Mouse (Mus musculus) thymus, adult 2 months (tissue): ENCODE measurements around the gene Marcks. TPM values are rescaled to one million over a fixed set of nuclear protein-coding genes. Genes with fewer than 3 reads are reported as not detected.

ENCODE experiments used
- DNase-seq: peaks from one replicate; pipeline ENCODE4 v3.0.0; 2021
- H3K27ac ChIP-seq: fragments of 200-500 bp; 2 replicates; pipeline ENCODE4 v1.5.1; 2012; ENCODE audit warnings: low read length, control low read depth; ENCODE audit not compliant: control insufficient read depth, insufficient read depth
- H3K27me3 ChIP-seq: fragments of 200-500 bp; 2 replicates; pipeline ENCODE4 v1.6.1; 2012; ENCODE audit warnings: mild to moderate bottlenecking, low read length, moderate library complexity, mixed read lengths; ENCODE audit not compliant: control insufficient read depth, insufficient read depth
- H3K36me3 ChIP-seq: fragments of 200-500 bp; 2 replicates; pipeline ENCODE4 v1.6.1; 2012; ENCODE audit warnings: mild to moderate bottlenecking, low read length, moderate library complexity; ENCODE audit not compliant: control insufficient read depth, insufficient read depth
- H3K4me1 ChIP-seq: fragments of 200-500 bp; replicated peaks from 2 replicates; pipeline ENCODE4 v1.6.1; 2012; ENCODE audit warnings: low read length; ENCODE audit not compliant: control insufficient read depth, insufficient read depth
- H3K4me3 ChIP-seq: fragments of 200-500 bp; 2 replicates; pipeline ENCODE4 v1.5.1; 2012; ENCODE audit warnings: mild to moderate bottlenecking, low read length, control low read depth, moderate library complexity; ENCODE audit not compliant: control insufficient read depth, insufficient read depth
- CTCF ChIP-seq: fragments of 200-500 bp; IDR thresholded peaks from 2 replicates; pipeline ENCODE4 v1.5.1; 2012; ENCODE audit warnings: mild to moderate bottlenecking, control low read depth, low read length, moderate library complexity, borderline replicate concordance; ENCODE audit not compliant: control insufficient read depth, poor library complexity, insufficient read depth; ENCODE audit errors: extremely low read depth
- POLR2A ChIP-seq: fragments of 200-500 bp; IDR thresholded peaks from 2 replicates; pipeline ENCODE4 v1.6.1; 2012; ENCODE audit warnings: mild to moderate bottlenecking, low read length, control low read depth, moderate library complexity; ENCODE audit not compliant: control insufficient read depth, poor library complexity, insufficient read depth; ENCODE audit errors: extremely low read depth
- WGBS: fragments of 180-500 bp; shearing (Covaris S2); methylation state at CpG from one replicate; pipeline ENCODE4 v1.1.7; 2018; 5-methylcytosine and 5-hydroxymethylcytosine counted together
- polyA plus RNA-seq: library from polyadenylated mRNA; depleted of rRNA; stranded (reverse); fragments of >200 nt; gene quantifications from 2 replicates; pipeline ENCODE4 v1.2.3, GENCODE M21; 2012

Marcks gene
- polyA plus RNA-seq, 1 experiment, result 47.7 TPM

- H3K27ac ChIP-seq, result no peak overlapping the region
- DNase-seq, result no peak
- TF ChIP-seq CTCF (no peak), POLR2A (no peak)
- H3K36me3 ChIP-seq, result no peaks in the 10 kb centered on the region
- H3K27me3 ChIP-seq, result no peaks in the 10 kb centered on the region
- no peak overlapping the region for H3K4me3 ChIP-seq
- peaks cover 4% of the 10 kb centered on the region for H3K4me1 ChIP-seq
- 83% methylated on average over 1 of the region's 1 CpGs for WGBS
These were observed 6.7 kb upstream of the Marcks start for GRCm38 (mm10) chr10:37145456-37145855.

GRCm38 (mm10) chr10:37141621-37142020, 2.9 kb upstream of the Marcks start:
- Histone ChIP-seq H3K4me1 (no peaks in the 10 kb centered on the region; the same call in 1 of the 2 replicates), H3K27ac (no peak overlapping the region), H3K4me3 (no peak overlapping the region), H3K27me3 (no peaks in the 10 kb centered on the region), H3K36me3 (no peaks in the 10 kb centered on the region)
- no peak for DNase-seq
- 81% methylated on average over 4 of the region's 4 CpGs for WGBS
- TF ChIP-seq POLR2A, result no peak
- TF ChIP-seq CTCF, result no peak

GRCm38 (mm10) chr10:37140736-37141451, 2.2 kb upstream of the Marcks start:
- no peaks in the 10 kb centered on the region; the same call in 1 of the 2 replicates for H3K4me1 ChIP-seq
- H3K27me3 ChIP-seq, result no peaks in the 10 kb centered on the region
- under 1% methylated on average over 45 of the region's 47 CpGs for WGBS
- peak overlapping the region; percentile 85 for H3K27ac ChIP-seq
- TF ChIP-seq POLR2A (peak; percentile 35; the same call in 1 of the 2 replicates), CTCF (no peak)
- DNase-seq, result peak; percentile 81
- peak overlapping the region; percentile 92 for H3K4me3 ChIP-seq
- 0 out of 2 replicates have a peak, but pooled peaks cover 1% of the 10 kb centered on the region for H3K36me3 ChIP-seq

GRCm38 (mm10) chr10:37140166-37140735, 1.5 kb upstream of the Marcks start:
- Histone ChIP-seq H3K4me3 (peak overlapping the region; percentile 92), H3K36me3 (0 out of 2 replicates have a peak, but pooled peaks cover 6% of the 10 kb centered on the region), H3K4me1 (no peaks in the 10 kb centered on the region; the same call in 1 of the 2 replicates), H3K27ac (peak overlapping the region; percentile 85), H3K27me3 (no peaks in the 10 kb centered on the region)
- DNase-seq, result no peak
- WGBS, result under 1% methylated on average over 24 of the region's 24 CpGs
- TF ChIP-seq POLR2A, result no peak
- no peak for TF ChIP-seq CTCF

- H3K4me3 ChIP-seq, result peak overlapping the region; percentile 92
- under 1% methylated on average over 26 of the region's 26 CpGs for WGBS
- peaks cover 10% of the 10 kb centered on the region; the same call in 1 of the 2 replicates for H3K36me3 ChIP-seq
- DNase-seq, result peak; percentile 51
- no peaks in the 10 kb centered on the region; the same call in 1 of the 2 replicates for H3K4me1 ChIP-seq
- H3K27ac ChIP-seq, result peak overlapping the region; percentile 85
- no peaks in the 10 kb centered on the region for H3K27me3 ChIP-seq
- TF ChIP-seq CTCF, result no peak
- no peak for TF ChIP-seq POLR2A
These were observed 884 bp upstream of the Marcks start for GRCm38 (mm10) chr10:37139443-37140165.

GRCm38 (mm10) chr10:37138311-37138731, 399 bp downstream of the Marcks start:
- Histone ChIP-seq H3K4me3 (peak overlapping the region; percentile 100), H3K36me3 (peaks cover 13% of the 10 kb centered on the region; the same call in 1 of the 2 replicates), H3K27ac (peak overlapping the region; percentile 96), H3K4me1 (no peaks in the 10 kb centered on the region; the same call in 1 of the 2 replicates), H3K27me3 (no peaks in the 10 kb centered on the region)
- no peak for TF ChIP-seq CTCF
- no peak for TF ChIP-seq POLR2A
- peak; percentile 53 for DNase-seq
- under 1% methylated on average over 26 of the region's 26 CpGs for WGBS
